Mouse (Mus musculus): ENCODE measurements at regions not wholly inside any gene's neighbourhood (a gene's known extent, or its start where the extent isn't known, plus 50 kb on each side); places are given as distances from the start of the nearest gene placed in this dataset.

DNA sequence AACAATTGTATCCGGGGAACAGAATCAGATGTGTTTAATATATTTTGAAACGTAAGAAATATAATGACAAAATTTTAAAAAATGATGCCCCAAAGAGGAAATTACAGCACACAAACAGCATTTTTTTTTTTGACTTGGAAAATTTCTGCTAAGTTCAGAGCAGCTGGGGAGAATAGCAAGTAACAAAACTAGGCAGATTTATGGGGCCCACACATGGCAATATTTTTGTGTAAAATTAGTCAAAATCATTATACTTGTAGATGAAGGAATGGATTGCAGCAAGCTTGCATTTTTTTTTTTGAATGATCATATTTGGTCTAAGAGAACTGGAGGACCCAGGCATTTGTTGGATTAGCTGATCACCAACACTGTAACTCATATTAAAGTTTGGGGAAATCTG is 189.4 kb downstream of the Map2k6 start:
- Histone ChIP-seq H3K4me3 (replicated peaks; ENCODE audit: low read length) (no peak overlapping the region), H3K4me2 (ENCODE audit: low read length) (no peak overlapping the region), H3K36me3 (ENCODE audit: control insufficient read depth, insufficient read depth) (no peaks in the 10 kb centered on the region), H3K4me1 (replicated peaks; ENCODE audit: control insufficient read depth, insufficient read depth, low read length) (no peaks in the 10 kb centered on the region), H3K9me3 (ENCODE audit: control insufficient read depth, low read length) (no peaks in the 10 kb centered on the region), H3K27ac (ENCODE audit: low read length) (no peak overlapping the region), H3K9ac (replicated peaks; ENCODE audit: low read depth, low read length) (no peak overlapping the region), H3K27me3 (replicated peaks; ENCODE audit: control insufficient read depth, insufficient read depth, low read length) (no peaks in the 10 kb centered on the region)
- WGBS, result 71% methylated on average over 2 of the region's 2 CpGs
- ATAC-seq, result no peak

DNA sequence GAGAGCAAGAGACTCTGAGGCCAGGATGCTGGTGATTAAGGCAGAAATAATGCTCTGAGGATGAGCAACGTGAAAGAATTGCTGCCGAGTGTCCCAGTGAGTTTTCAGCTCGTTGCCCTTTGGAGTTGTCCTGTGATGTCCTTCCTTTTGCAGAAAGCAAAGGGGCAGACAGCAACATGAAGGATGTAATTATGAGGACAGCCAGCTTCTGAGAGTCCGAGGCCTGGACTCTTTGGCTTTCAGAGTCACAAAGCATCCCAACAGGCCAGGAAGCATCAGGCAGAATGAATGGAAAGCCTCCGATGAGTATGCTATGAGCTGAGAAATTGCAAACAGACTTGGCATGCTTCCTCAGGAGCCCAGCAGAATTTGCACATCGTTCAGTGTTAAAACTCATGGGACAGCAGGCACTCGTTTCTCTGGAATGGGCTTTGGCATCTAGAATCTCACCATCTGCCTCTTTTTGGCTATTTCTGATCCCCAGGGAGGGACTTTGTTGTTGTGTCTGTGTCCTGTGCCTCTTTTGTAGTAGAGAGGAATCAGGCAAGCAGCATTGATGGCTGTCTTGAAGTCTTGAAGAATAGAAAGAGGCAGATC is 196.4 kb downstream of the Map2k6 start:
- no peak overlapping the region for H3K4me3 ChIP-seq (replicated peaks; ENCODE audit: low read length)
- H3K9me3 ChIP-seq (ENCODE audit: control insufficient read depth, low read length), result no peaks in the 10 kb centered on the region
- H3K27me3 ChIP-seq (replicated peaks; ENCODE audit: control insufficient read depth, insufficient read depth, low read length), result no peaks in the 10 kb centered on the region
- WGBS, result 68% methylated on average over 7 of the region's 7 CpGs
- no peaks in the 10 kb centered on the region for H3K4me1 ChIP-seq (replicated peaks; ENCODE audit: control insufficient read depth, insufficient read depth, low read length)
- no peak overlapping the region for H3K4me2 ChIP-seq (ENCODE audit: low read length)
- H3K9ac ChIP-seq (replicated peaks; ENCODE audit: low read depth, low read length), result no peak overlapping the region
- no peaks in the 10 kb centered on the region for H3K36me3 ChIP-seq (ENCODE audit: control insufficient read depth, insufficient read depth)
- H3K27ac ChIP-seq (ENCODE audit: low read length), result no peak overlapping the region
- 0 out of 2 replicates have a peak, but pooled peaks have one; percentile 20 for ATAC-seq

- Histone ChIP-seq H3K9ac (replicated peaks; ENCODE audit: low read depth, low read length) (no peak overlapping the region), H3K27me3 (replicated peaks; ENCODE audit: control insufficient read depth, insufficient read depth, low read length) (no peaks in the 10 kb centered on the region), H3K36me3 (ENCODE audit: control insufficient read depth, insufficient read depth) (no peaks in the 10 kb centered on the region), H3K27ac (ENCODE audit: low read length) (no peak overlapping the region), H3K4me3 (replicated peaks; ENCODE audit: low read length) (no peak overlapping the region), H3K9me3 (ENCODE audit: control insufficient read depth, low read length) (no peaks in the 10 kb centered on the region), H3K4me1 (replicated peaks; ENCODE audit: control insufficient read depth, insufficient read depth, low read length) (no peaks in the 10 kb centered on the region), H3K4me2 (ENCODE audit: low read length) (no peak overlapping the region)
- 77% methylated on average over 10 of the region's 10 CpGs for WGBS
- ATAC-seq, result no peak
These were observed 206.3 kb downstream of the Map2k6 start for GRCm38 (mm10) chr11:110605041-110605882.

- Histone ChIP-seq H3K4me3 (replicated peaks; ENCODE audit: low read length) (no peak overlapping the region), H3K4me2 (ENCODE audit: low read length) (no peak overlapping the region), H3K9ac (replicated peaks; ENCODE audit: low read depth, low read length) (no peak overlapping the region), H3K27ac (ENCODE audit: low read length) (no peak overlapping the region), H3K4me1 (replicated peaks; ENCODE audit: control insufficient read depth, insufficient read depth, low read length) (no peaks in the 10 kb centered on the region), H3K36me3 (ENCODE audit: control insufficient read depth, insufficient read depth) (no peaks in the 10 kb centered on the region), H3K9me3 (ENCODE audit: control insufficient read depth, low read length) (no peaks in the 10 kb centered on the region), H3K27me3 (replicated peaks; ENCODE audit: control insufficient read depth, insufficient read depth, low read length) (no peaks in the 10 kb centered on the region)
- WGBS, result 95% methylated on average over 2 of the region's 2 CpGs
- ATAC-seq, result no peak
These were observed 210.4 kb downstream of the Map2k6 start for GRCm38 (mm10) chr11:110609276-110609675.

DNA sequence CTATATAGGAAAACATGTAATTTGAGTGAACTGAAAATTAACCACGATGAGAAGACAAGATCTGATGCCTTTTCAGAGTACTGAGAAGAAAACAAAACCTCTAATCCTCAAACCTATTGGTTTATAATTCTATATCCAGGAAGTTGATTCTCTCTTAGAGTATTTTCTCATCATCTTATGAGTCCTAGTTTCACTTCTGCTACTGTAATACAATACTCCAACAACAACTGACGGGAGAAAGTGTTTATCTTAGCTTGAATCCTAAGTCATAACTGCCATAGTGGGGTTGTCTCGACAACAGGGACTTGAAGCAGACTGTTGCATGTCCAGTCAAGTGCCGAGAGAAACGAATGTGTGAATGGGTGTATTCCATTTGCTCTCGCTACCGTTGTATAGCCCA is 211.9 kb downstream of the Map2k6 start:
- no peaks in the 10 kb centered on the region for H3K9me3 ChIP-seq (ENCODE audit: control insufficient read depth, low read length)
- ATAC-seq, result no peak
- 86% methylated on average over 7 of the region's 7 CpGs for WGBS
- no peak overlapping the region for H3K4me2 ChIP-seq (ENCODE audit: low read length)
- H3K27ac ChIP-seq (ENCODE audit: low read length), result no peak overlapping the region
- H3K27me3 ChIP-seq (replicated peaks; ENCODE audit: control insufficient read depth, insufficient read depth, low read length), result no peaks in the 10 kb centered on the region
- no peak overlapping the region for H3K4me3 ChIP-seq (replicated peaks; ENCODE audit: low read length)
- H3K36me3 ChIP-seq (ENCODE audit: control insufficient read depth, insufficient read depth), result no peaks in the 10 kb centered on the region
- no peaks in the 10 kb centered on the region for H3K4me1 ChIP-seq (replicated peaks; ENCODE audit: control insufficient read depth, insufficient read depth, low read length)
- H3K9ac ChIP-seq (replicated peaks; ENCODE audit: low read depth, low read length), result no peak overlapping the region

- no peak overlapping the region for H3K27ac ChIP-seq (ENCODE audit: low read length)
- H3K4me2 ChIP-seq (ENCODE audit: low read length), result no peak overlapping the region
- no peaks in the 10 kb centered on the region for H3K9me3 ChIP-seq (ENCODE audit: control insufficient read depth, low read length)
- H3K9ac ChIP-seq (replicated peaks; ENCODE audit: low read depth, low read length), result no peak overlapping the region
- H3K4me3 ChIP-seq (replicated peaks; ENCODE audit: low read length), result no peak overlapping the region
- no peaks in the 10 kb centered on the region for H3K36me3 ChIP-seq (ENCODE audit: control insufficient read depth, insufficient read depth)
- no peaks in the 10 kb centered on the region for H3K4me1 ChIP-seq (replicated peaks; ENCODE audit: control insufficient read depth, insufficient read depth, low read length)
- H3K27me3 ChIP-seq (replicated peaks; ENCODE audit: control insufficient read depth, insufficient read depth, low read length), result no peaks in the 10 kb centered on the region
- ATAC-seq, result no peak
- 82% methylated on average over 6 of the region's 6 CpGs for WGBS
These were observed 233.1 kb downstream of the Map2k6 start for GRCm38 (mm10) chr11:110632001-110632400.

DNA sequence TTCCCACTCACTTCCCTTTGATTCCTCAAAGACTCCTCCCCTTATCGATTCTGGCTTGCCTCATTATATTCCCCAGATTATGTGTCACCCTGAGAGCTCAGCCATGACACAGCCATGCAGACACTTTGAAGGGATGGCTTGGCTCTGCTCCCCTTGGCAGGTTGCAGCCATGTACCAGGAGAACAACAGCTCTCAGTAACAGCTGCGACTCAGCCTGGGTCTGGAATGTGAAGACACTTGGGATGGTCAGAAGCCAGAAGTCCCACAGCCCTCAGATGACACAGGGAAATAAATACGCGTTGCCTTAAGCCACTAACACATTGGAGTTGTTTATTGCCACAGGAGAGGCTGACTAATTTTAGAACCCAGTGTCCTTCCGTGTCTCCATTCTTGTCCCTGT is 234.4 kb downstream of the Map2k6 start:
- WGBS, result 75% methylated on average over 5 of the region's 5 CpGs
- H3K9ac ChIP-seq (replicated peaks; ENCODE audit: low read depth, low read length), result no peak overlapping the region
- no peaks in the 10 kb centered on the region for H3K27me3 ChIP-seq (replicated peaks; ENCODE audit: control insufficient read depth, insufficient read depth, low read length)
- no peak overlapping the region for H3K4me3 ChIP-seq (replicated peaks; ENCODE audit: low read length)
- H3K9me3 ChIP-seq (ENCODE audit: control insufficient read depth, low read length), result no peaks in the 10 kb centered on the region
- no peaks in the 10 kb centered on the region for H3K4me1 ChIP-seq (replicated peaks; ENCODE audit: control insufficient read depth, insufficient read depth, low read length)
- no peak overlapping the region for H3K27ac ChIP-seq (ENCODE audit: low read length)
- ATAC-seq, result no peak
- no peak overlapping the region for H3K4me2 ChIP-seq (ENCODE audit: low read length)
- no peaks in the 10 kb centered on the region for H3K36me3 ChIP-seq (ENCODE audit: control insufficient read depth, insufficient read depth)

- Histone ChIP-seq H3K27me3 (replicated peaks; ENCODE audit: control insufficient read depth, insufficient read depth, low read length) (no peaks in the 10 kb centered on the region), H3K27ac (ENCODE audit: low read length) (no peak overlapping the region), H3K9ac (replicated peaks; ENCODE audit: low read depth, low read length) (no peak overlapping the region), H3K9me3 (ENCODE audit: control insufficient read depth, low read length) (no peaks in the 10 kb centered on the region), H3K36me3 (ENCODE audit: control insufficient read depth, insufficient read depth) (no peaks in the 10 kb centered on the region), H3K4me2 (ENCODE audit: low read length) (no peak overlapping the region), H3K4me1 (replicated peaks; ENCODE audit: control insufficient read depth, insufficient read depth, low read length) (no peaks in the 10 kb centered on the region), H3K4me3 (replicated peaks; ENCODE audit: low read length) (no peak overlapping the region)
- 91% methylated on average over 13 of the region's 13 CpGs for WGBS
- no peak for ATAC-seq
These were observed 243.6 kb downstream of the Map2k6 start for GRCm38 (mm10) chr11:110642485-110642884.

DNA sequence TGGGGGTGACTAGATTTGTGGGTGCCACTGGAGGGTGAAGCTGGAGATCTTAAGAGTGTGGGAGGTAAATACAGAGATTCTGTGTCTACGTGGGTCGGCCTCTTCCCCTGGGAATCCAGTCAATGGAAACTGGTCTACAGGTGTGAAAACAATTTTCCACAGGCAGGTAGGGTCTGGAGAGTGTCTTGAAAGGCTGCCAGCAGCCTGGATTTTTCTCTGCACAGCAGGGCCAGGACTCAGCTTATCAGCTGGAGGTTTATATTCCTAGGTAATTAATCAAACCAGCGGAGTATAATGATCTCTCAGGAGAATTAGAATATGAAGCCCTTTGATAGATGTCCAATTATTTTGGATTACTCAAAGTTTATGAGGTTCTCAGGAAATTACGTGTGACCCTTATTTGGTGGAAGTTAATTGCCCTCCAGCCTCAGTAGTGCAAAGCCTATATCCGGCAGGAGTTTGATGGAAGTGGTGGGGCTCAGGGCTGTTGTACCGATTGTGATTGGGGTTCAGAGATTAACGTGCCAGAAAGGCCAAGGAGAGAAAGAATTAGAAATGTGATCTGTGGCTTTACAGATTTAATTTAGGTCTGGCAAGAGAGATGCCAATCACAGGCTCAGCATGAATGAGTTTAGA is 250.8 kb downstream of the Map2k6 start:
- Histone ChIP-seq H3K27me3 (replicated peaks; ENCODE audit: control insufficient read depth, insufficient read depth, low read length) (no peaks in the 10 kb centered on the region), H3K36me3 (ENCODE audit: control insufficient read depth, insufficient read depth) (no peaks in the 10 kb centered on the region), H3K27ac (ENCODE audit: low read length) (no peak overlapping the region), H3K9ac (replicated peaks; ENCODE audit: low read depth, low read length) (no peak overlapping the region), H3K9me3 (ENCODE audit: control insufficient read depth, low read length) (no peaks in the 10 kb centered on the region), H3K4me1 (replicated peaks; ENCODE audit: control insufficient read depth, insufficient read depth, low read length) (no peaks in the 10 kb centered on the region), H3K4me3 (replicated peaks; ENCODE audit: low read length) (no peak overlapping the region), H3K4me2 (ENCODE audit: low read length) (no peak overlapping the region)
- ATAC-seq, result no peak
- 18% methylated on average over 7 of the region's 7 CpGs for WGBS

All from forebrain, embryonic 16.5 days (tissue).